Mouse (Mus musculus): ENCODE results near the gene Scrn1. TPM values are rescaled to one million over a fixed set of nuclear protein-coding genes. Genes with fewer than 3 reads are reported as not detected.

The Scrn1 gene
- total RNA-seq (2021), result 10 to 100 TPM; 98.5 to 99.8 TPM
- long read RNA-seq, full-length matches to known transcripts, result 179 of 207 reads
- long read RNA-seq, partial matches to known transcripts, result 9 of 207 reads
- long read RNA-seq, other reads (novel, unspliced or antisense), result 19 of 207 reads

GRCm38 (mm10) chr6:54565665-54566545, at the start of gene Scrn1:
Scrn1 (minus strand) TSS chr6:54566489.
- peak; percentile 72 to 75 for DNase-seq (ENCODE audit: low spot score in 2 of 2)

GRCm38 (mm10) chr6:54606241-54606640, 40.0 kb upstream of the Scrn1 start:
- DNase-seq (ENCODE audit: low spot score in 2 of 2), result no peak

- no peak for DNase-seq (ENCODE audit: low spot score in 2 of 2)
These were observed 37.9 kb upstream of the Scrn1 start for GRCm38 (mm10) chr6:54604001-54604715.

GRCm38 (mm10) chr6:54602891-54603290, 36.6 kb upstream of the Scrn1 start:
- DNase-seq (ENCODE audit: low spot score in 2 of 2), result no peak

- no peak for DNase-seq (ENCODE audit: low spot score in 2 of 2)
These were observed 34.5 kb upstream of the Scrn1 start for GRCm38 (mm10) chr6:54600681-54601347.

GRCm38 (mm10) chr6:54597711-54598110, 31.4 kb upstream of the Scrn1 start:
- DNase-seq (ENCODE audit: low spot score in 2 of 2), result no peak

- DNase-seq (ENCODE audit: low spot score in 2 of 2), result no peak
These were observed 30.9 kb upstream of the Scrn1 start, which contains the start of gene Fkbp14 for GRCm38 (mm10) chr6:54597208-54597607. Fkbp14 (minus strand) TSS chr6:54597308.

- DNase-seq (ENCODE audit: low spot score in 2 of 2), result no peak
These were observed 29.1 kb upstream of the Scrn1 start for GRCm38 (mm10) chr6:54595330-54595878.

- peak; percentile 84 to 93 for DNase-seq (ENCODE audit: low spot score in 2 of 2)
These were observed 28.4 kb upstream of the Scrn1 start, which contains the start of gene Plekha8 for GRCm38 (mm10) chr6:54594469-54595329. Plekha8 (plus strand) TSS chr6:54595111.

- DNase-seq (ENCODE audit: low spot score in 2 of 2), result no peak
These were observed 27.6 kb upstream of the Scrn1 start for GRCm38 (mm10) chr6:54593766-54594468.

- peak; percentile 91 to 98 for DNase-seq (ENCODE audit: low spot score in 2 of 2)
These were observed 26.7 kb upstream of the Scrn1 start for GRCm38 (mm10) chr6:54592938-54593535.

GRCm38 (mm10) chr6:54591778-54592177, 25.5 kb upstream of the Scrn1 start:
- DNase-seq (ENCODE audit: low spot score in 2 of 2), result no peak

GRCm38 (mm10) chr6:54590691-54591090, 24.4 kb upstream of the Scrn1 start:
- no peak for DNase-seq (ENCODE audit: low spot score in 2 of 2)

- no peak for DNase-seq (ENCODE audit: low spot score in 2 of 2)
These were observed 21.9 kb upstream of the Scrn1 start for GRCm38 (mm10) chr6:54588212-54588611.

- no peak for DNase-seq (ENCODE audit: low spot score in 2 of 2)
These were observed 21.4 kb upstream of the Scrn1 start for GRCm38 (mm10) chr6:54587683-54588082.

- DNase-seq (ENCODE audit: low spot score in 2 of 2), result no peak
These were observed 20.6 kb upstream of the Scrn1 start for GRCm38 (mm10) chr6:54586911-54587310.

- peak in 1 of 2 experiments; percentile 75 for DNase-seq (ENCODE audit: low spot score in 2 of 2)
These were observed 19.9 kb upstream of the Scrn1 start for GRCm38 (mm10) chr6:54586175-54586574.

- no peak for DNase-seq (ENCODE audit: low spot score in 2 of 2)
These were observed 7.1 kb upstream of the Scrn1 start for GRCm38 (mm10) chr6:54573218-54573955.

Measured in layer of hippocampus, adult 18-20 months (tissue).